Mouse (Mus musculus) urinary bladder, postnatal 10 days (tissue): Measurements from ENCODE around the gene Kazn.

Experiments used
- DNase-seq: peaks from one replicate; pipeline ENCODE4 v3.0.0; 2022; ENCODE audit warnings: low spot score

Gene Kazn

DNA sequence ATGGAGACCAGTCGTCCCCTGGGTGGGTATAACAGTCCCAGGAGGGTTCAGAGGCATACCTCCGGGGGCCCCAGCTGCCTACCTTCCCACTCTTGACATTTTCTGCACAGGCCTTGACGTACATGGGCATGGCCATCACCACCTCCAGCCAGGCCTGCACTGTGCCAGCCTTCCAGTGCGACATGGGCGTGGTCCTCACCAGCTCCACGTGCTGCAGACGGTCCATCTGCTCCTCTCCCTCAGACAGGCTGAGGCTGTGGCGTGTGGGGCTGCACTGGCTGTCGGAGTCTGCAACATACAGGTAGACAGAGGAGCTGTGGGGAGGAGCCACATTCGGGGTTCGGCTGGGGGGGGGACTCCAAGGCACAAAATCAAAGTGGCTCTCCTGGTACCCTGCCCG, 121.2 kb downstream of the Kazn start:
- DNase-seq: no peak

DNA sequence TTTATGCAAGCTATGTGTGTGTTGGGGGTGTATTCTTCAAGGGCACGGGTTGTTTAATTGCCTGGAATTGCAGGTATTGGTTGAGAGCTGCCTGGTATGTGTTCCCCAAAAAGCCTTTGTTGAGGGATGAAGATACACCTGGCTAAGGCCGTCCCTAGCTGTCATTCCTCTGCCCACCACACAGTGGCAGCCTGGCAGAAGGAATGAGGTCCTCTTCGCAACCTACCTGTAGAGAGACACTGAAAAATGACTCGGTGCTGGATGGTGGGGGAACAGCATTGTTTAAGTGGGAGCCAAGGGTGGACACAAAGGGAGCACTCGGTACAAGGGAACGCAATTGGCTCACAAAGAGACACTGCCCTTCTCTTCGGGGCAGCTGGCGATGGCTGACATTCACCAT, 125.9 kb downstream of the Kazn start:
- no peak for DNase-seq

DNA sequence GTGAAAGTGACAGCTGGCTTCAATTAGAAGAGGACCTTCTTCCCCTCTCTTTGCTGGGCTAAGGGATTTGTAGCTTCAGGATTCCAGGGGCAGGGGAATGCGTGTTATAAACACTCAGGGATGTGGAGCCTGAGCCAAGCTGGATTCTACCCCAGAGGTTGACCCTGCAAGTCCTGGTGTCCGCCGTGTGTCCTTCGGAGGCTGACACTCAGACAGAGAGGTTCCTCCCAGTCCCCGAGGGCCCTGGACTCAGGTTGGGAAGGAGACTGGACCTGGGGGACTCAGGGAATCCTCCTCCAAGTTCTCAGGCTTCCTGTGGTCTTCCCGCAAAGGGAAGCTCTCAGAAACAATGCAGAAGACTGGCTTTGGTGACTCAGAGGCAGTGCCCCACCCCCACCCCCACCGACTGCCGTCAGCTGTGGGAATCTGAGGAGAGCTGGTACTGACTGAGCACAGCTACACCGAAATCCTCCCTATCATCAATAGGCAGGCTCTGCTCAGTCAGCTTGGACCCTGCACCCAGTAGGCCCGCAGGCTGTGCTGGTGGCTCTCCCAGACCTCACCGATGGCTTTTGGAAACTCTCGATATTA, 136.0 kb downstream of the Kazn start:
- DNase-seq: no peak

DNA sequence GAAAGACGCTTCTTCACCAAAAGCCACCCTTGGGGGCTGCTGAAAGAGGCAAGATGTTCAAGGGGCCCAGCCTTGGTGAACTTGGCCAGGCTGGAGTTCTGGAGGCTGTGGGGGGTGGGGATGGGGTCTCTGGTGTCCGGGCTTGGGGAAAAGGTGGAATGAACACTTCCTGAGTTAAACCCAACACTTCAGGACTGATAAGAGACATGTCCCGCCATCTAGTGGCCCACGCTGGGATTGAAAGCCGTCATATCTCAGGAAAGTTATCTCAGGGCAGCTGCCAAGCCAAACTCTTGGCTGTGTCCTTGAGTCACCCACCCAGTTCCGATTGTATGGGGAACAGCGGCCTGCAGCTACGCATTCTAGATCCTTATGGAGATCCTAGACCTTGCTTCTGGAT, 140.9 kb downstream of the Kazn start:
- DNase-seq: no peak

DNA sequence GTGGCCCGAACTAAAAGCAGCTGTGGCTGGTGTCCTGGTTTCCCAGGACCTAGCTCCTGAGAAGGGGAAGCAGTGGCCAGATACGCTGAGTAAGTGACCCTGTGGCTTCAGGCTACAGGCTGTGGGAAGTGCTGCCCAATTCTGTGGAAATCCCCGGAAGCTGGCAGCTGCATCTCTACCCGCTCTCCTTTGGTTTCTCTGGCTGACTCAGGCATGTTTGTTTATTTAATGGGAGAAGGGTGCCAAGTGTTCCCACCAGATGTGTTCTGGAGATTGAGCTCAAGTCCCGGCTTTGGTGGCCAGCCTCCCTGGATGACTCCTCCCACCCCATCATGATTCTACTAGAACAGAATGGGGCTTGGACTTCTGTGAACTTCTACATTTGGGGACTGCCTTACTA, 141.3 kb downstream of the Kazn start:
- no peak for DNase-seq

DNA sequence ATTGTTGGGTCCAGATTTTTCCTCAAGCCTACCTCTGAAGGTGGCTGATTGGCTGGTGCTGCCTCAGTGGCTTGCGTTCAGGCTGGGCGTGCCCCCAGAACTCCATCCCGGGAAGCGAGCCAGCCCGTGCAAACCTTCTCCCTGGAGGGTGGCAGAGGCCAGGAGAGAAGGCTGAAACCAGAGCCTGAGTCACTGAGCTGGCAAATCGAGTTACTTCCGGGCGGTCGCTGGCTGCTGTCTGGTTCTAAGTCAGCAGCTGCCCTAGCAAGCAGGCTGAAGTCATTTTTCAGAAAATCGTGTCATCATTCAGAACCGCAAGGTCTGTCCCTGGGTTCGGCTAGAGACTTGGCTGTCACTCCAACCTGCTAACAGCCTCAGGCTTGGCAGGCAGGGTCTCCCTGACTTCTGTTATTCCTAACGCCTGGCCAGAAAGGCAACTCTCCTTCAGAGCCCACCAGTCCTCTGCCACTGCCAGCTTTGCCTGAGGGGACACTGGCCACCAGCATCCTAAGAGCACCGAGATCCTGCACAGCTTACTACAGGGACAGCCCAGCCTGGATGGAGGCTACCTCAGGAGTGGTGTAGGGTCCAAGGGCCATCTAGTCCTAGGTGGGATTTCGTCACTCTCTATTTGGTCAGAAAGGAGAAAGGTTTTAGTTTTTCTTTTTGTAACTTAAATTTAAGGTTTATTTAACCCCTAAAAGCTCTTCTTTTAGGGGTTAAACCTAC, 143.5 kb downstream of the Kazn start:
- no peak for DNase-seq

DNA sequence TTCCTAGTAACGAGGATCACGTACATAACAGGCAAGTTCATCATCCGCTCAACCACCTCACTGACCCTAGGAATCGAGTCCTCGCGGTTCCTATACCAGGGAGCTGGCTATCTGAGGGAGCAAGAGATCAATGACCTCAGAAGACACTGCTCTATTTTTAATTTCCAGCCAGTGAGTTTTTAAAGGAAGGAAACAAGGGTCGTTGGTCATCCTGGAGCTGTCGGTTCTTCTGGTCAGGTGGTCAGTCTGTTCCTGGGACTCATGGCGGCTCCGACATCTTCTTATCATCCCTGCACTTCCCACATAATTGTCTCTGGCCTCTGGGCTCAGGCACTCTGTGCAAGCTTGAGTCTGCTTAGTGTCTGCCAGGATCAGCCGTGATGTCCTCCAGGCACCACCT, 144.8 kb downstream of the Kazn start:
- DNase-seq: no peak

DNA sequence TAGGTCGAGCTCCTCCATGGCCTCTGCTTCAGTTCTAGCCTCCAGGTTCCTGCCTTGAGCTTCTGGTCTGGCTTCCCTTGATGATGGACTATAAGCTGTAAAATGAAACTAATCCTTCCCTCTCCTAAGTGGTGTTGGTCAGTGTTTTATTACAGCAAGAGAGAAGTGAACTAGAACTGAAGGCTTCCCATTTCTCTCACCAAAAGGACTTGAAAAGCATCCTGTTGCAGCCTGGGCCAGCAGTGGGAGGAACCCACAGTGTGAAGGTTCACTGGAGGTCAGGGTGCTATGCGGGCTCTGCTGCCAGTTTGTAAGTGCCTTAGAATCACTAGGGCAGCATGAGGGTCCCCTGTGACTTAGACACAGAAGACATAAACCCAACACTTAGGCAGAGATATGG, 148.1 kb downstream of the Kazn start:
- no peak for DNase-seq

DNA sequence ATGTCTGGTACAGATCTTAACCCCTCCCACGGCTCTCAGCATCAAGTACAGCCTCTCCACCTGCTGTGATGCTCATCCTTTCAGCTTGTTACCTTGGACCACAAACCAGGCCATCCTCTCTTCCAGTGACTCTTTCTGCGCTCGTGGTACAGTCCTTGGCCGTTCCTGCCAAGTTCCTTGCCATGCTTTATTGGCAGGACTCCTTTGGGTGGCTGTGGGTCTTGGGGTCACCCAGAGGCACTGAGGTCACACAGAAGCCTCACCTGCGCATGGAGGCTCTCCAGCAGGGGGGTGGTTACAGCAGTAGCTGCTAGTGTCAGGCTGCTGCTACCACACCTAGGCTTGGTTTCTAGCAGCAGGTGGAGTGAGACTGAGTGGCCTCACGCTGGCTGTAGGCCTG, 149.2 kb downstream of the Kazn start:
- no peak for DNase-seq

DNA sequence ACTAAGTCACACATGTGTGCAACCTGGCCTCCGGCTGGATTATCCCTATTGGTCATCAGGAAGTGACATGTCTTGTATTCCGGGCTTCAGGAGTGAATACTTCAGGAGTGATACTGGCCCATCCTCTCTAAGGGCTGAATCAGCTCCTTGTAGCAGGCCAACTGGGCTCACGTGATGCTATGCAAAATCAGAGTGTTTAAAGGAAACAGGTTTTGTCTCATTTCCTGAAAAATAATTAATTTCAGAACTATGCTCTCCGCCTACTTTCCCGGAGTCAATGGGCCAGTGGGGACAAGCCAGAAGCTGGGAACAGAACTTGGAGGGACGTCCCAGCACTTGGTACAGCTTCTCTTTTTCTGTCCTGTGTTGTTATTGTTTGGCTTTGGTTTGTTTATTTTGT, 150.4 kb downstream of the Kazn start:
- no peak for DNase-seq

DNA sequence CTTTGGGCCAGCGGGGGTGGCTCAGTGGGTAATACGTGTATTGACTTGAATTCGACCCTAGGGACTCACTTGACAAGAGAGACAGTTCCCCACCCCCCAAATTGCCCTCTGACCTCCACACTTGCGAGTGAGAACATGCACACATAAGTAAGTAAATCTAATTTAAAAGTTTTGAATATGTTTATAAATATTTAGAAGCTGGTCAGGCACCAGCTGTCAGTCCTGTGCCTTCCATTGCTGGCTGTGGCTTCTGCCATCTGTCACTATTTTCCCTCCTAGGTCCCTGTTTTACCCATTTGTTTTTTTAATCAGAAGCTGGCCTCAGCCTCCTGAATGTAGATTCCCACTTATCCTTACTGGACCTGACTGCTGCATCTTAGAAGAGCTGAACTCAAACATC, 150.8 kb downstream of the Kazn start:
- DNase-seq: no peak

DNA sequence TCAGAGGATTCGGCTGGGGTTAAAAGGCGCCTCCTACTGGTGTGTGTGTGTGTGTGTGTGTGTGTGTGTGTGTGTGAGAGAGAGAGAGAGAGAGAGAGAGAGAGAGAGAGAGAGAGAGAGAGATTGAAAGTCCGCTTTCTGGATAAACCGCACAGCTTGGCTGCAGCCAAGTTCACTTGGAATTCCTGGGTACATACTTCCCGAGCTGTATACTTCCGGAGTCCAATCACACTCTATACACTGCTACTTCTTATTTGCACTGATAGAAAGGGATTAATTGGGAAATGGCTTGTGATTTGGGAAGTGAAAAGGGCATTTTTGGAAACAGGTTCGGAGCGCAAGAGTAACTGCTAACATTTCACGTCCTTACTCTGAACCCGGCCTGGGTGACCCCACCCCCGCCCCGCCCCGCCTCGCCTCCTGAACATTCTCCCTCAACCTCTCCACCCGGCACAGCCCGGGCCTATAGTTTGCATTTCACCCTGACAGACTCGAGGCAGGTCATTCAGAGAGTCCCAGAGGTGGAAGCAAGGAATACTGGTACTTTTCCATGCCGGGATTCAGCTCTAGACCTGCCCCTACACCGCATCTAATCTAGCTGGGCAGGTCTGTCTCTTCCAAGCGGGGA, 154.2 kb downstream of the Kazn start:
- no peak for DNase-seq

DNA sequence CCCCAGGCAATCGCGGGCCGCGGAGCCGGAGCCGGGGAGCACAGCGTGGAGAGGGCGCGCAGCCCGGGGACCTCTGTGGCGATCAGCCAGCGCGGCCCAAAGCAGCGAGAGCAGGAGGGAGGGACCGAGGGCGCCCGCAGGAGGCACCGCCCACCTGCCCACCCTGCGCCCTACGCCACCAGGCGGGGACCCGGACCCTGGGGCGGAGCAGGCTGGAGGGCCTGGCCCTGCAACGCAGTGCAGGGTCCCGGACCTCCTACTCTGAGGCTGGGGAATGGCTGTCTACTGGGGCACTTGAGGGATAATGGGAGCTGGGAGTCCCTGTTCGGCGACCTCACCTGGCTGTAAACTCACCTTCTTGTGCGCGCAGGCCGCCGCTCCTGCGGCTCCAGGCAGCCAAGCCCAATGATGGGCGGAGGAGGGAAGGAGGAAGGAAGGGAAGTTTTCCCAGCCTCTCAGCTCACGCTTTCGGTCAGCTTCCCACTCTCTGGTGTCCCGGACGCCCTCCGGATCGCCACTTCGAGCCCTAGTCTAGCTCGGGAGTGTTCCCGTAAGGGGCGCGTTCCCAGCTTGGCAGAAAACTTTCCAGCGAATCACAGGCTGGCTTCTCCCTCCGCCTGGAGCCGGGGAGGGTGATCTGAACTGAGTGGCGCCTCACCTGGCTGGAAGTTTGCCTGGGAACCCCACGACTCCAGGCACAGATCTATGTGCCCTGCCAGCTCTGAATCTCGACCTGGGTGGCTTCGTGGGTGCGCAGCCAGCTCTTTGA, 154.9 kb downstream of the Kazn start, which contains the start of gene Tmem51:
Gene Tmem51, minus strand, starts transcription at position 174 of the 769 bp plus-strand sequence.
- no peak for DNase-seq

DNA sequence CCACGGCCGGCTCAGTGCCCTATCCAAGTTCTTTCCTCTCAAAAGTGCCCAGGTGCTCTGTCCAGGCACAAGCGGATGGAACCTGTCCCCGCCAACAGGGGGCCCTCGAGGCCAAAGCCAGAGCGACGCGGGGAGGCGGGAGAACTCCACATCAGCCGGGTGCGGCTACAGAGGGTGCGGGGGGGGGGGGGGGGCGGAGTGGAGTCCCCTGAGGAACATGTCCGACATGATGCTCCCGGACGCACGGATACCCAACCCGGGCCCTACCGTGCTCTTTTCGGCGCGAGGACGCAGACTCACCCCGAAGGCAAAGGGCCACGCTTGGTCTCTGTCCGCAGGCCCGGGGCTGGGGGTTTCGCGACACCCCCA, 155.5 kb downstream of the Kazn start:
- DNase-seq: no peak

DNA sequence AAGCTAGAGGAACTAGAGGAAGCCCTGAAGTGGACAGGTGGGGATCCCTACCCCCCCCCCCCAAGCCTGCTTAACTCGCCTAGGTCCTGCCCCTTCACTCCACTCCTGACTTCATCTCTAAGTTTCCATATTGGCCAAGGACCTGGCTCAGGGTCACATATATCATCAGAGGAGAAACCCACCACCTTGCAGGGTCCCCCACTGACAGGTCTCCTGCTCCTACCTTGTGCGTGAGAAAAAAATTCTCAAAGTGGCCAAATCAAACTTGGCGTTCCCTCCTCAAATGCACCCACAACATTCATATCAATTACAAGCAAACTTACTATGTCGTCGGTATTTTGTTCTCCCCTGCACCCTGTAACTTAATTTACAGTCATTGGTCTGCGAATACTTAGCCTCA, 156.0 kb downstream of the Kazn start:
- DNase-seq: no peak

DNA sequence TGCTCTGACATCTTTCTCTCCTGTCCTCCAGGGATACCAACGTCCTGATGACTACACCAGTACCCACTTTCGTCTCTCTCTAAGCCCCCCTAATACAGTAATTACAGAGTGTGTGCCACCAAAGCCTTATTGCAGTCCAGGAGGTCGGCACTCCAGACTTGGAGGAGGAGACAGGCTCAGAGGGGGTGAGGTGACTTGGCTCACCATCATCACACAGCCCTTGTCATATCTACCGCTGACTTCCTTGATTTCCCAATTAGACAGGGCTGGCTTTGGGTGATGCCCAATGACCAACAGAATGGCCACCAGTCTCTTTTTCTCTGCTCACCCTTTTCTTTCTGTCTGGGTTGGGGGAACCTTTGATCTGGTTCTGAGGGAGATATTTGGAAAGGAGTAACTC, 156.5 kb downstream of the Kazn start:
- DNase-seq: no peak

DNA sequence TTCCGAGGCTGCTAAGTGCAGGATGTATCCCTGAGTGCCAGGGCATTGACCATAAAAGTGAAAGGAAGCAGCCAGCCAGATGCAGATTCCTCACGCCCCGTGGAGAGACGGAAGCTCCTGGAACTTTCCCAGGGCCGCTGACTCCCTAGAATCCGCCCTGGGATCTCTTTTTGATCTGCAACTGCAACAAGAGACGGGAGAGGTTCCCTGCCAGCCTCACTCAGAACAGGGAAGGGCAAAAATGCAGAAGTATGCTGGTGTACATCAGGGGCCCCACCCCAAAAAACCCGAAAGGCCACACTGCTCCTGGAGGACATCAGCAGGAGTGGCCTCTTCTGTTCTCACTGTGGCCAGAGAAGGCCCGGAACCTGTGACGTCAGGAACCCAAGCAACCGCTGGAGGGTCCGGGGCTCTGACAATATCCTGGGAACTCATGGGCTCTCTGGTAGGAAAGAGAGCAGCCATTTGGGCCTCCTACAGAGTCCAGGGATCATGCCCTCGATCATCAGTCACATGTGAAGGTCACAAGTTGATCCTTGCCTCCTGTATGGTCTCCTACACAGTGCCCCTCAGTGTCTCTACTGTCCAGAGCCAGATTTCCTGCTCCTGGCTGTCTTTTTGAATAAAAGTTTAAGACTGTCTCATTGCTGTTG, 157.4 kb downstream of the Kazn start:
- DNase-seq: no peak

DNA sequence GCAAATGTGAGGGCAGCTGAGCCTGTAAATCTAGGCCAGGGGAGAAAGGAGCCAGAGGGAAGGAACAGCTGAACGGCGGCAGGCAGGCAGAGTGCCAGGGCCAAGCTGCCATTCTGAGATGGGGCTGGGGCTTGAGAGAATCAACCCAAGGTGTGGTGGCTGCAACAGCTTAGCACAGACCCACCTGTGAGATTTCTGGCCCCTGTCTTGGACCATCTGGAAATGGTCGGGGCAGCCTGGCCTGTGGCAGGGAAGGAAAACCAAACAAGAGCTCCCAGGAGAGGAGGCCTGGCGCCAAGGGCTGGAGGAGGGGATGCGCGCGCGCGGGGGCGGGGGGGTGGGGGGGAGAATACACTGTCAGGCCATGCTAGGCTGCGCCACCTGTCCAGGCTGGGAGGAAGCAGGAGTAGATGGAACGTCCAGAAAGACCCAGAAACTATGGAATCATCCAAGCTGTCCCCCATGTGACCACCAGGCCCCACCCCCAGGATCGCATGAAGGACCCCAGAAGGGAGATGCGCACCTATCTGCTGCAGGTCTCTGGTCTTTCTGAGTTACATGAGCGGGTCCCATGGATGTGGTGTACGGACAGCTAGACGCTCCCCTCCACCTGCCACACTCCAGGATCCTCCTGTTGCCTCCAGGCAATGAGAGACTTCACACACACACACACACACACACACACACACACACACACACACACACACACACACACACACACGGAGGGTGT, 158.1 kb downstream of the Kazn start:
- DNase-seq: no peak

DNA sequence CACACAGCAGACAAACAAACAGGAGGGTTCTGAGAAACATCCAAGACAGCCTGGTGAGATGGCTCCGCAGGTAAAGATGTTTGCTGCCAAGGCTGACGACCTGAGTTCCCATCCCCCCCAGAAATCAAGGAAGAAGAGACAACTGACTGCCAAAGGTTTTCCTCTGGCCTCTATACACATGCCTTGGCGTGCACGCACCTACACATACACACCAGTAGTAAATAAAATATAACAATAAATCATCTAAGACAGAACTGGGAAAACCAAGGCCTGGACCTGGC, 158.8 kb downstream of the Kazn start:
- DNase-seq: no peak

DNA sequence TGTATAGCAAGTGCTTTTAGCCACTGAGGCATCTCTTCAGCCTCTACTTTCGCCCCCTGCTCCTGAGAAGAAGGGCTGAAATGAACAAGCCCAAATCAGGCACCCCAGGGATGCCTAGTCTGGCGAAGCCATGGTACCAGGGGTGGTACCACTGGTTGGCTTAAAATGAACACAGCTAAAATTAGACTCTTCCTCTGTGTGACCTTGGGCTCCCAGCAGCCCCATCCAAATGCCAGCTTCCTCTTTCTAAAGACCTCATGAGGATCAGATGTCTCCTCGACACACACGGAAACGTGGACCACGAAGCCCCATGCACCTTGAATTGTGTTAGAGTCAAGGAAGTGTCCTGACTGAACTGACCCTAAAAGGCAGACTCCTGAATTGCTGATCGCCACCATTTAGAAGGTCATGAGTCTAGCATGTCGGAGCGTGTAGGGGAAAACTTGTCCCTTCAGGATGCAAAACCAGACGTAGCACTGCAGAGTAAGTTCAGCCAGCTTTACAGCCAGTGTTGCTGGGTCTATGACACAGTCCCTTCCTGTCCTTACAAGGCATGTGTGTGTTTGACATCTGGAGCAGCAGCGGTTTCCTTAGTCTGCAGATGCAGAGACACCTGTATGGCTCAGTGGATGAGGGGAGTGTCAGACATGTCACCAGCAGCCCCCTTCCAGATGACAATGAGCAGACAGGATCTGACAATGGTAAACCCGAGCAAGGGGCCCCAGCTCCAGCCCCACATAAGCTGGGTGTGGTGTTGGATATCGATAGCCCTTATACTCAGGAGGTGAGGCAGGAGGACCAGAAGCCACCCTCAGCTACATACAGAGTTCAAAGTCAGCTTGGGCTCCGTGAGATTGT, 159.3 kb downstream of the Kazn start:
- DNase-seq: no peak
